Mouse (Mus musculus) lung, embryonic 15.5 days (tissue): ENCODE measurements at regions not wholly inside any gene's neighbourhood (a gene's known extent, or its start where the extent isn't known, plus 50 kb on each side); places are given as distances from the start of the nearest gene placed in this dataset.
A peak's percentile ranks its signal among the peaks of the same experiment; 100 is the strongest.

ENCODE experiments used
- ATAC-seq: fragments of 200-750 bp; cut with Nextera tagmentation; 2 replicates; pipeline ENCODE4 v1.8.0; 2017; ENCODE audit warnings: moderate number of reproducible peaks, borderline replicate concordance; ENCODE audit not compliant: low FRiP score, low TSS enrichment; ENCODE audit errors: extremely low read depth
- H3K27ac ChIP-seq: fragments of 300-500 bp; sonication (generic); 2 replicates; pipeline ENCODE4 v1.5.1; 2015; ENCODE audit warnings: moderate library complexity, mild to moderate bottlenecking, inconsistent platforms
- H3K27me3 ChIP-seq: fragments of 300-500 bp; sonication (generic); 2 replicates; pipeline ENCODE4 v1.6.1; 2015; ENCODE audit warnings: inconsistent platforms
- H3K36me3 ChIP-seq: fragments of 300-500 bp; sonication (generic); 2 replicates; pipeline ENCODE4 v1.6.1; 2015; ENCODE audit warnings: inconsistent platforms
- H3K4me1 ChIP-seq: fragments of 300-500 bp; sonication (generic); 2 replicates; pipeline ENCODE4 v1.6.1; 2015; ENCODE audit warnings: inconsistent platforms
- H3K4me2 ChIP-seq: fragments of 300-500 bp; sonication (generic); 2 replicates; pipeline ENCODE4 v1.6.1; 2015; ENCODE audit warnings: inconsistent platforms, mild to moderate bottlenecking, moderate library complexity
- H3K4me3 ChIP-seq: fragments of 300-500 bp; sonication (generic); 2 replicates; pipeline ENCODE4 v1.5.1; 2015; ENCODE audit warnings: mild to moderate bottlenecking, inconsistent platforms
- H3K9ac ChIP-seq: fragments of 300-500 bp; sonication (generic); 2 replicates; pipeline ENCODE4 v1.6.1; 2015; ENCODE audit warnings: inconsistent platforms
- H3K9me3 ChIP-seq: fragments of 300-500 bp; sonication (generic); 2 replicates; pipeline ENCODE4 v1.6.1; 2016; ENCODE audit warnings: inconsistent platforms
- WGBS: fragments of 180-500 bp; shearing (Covaris S2); methylation state at CpG from one replicate; pipeline ENCODE4 v1.1.7; 2015; 5-methylcytosine and 5-hydroxymethylcytosine counted together

DNA sequence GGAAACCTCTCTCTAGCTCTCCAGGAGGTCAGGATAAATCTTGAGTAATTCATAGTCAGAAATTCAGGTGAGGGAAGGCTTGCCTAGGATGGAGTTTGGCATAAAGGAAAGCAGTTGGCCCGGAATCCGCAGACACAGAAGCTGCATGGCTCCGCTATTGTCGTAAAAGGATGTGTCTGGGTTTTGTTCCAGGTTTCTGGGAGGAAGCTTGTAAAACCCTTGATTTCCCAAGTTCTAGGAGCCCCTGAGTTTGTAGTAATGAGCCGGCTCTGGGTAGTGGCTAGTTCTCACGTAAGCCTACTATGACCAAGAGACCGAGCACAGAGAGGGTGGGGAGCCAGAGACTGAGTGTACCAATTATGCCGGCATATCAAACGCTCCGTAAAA, 52.7 kb upstream of the Gm21915 start:
- ATAC-seq, result no peak
- peaks cover 16% of the 10 kb centered on the region for H3K4me1 ChIP-seq
- 0 out of 2 replicates have a peak overlapping the region, but pooled peaks have one; percentile 11 for H3K27ac ChIP-seq
- WGBS, result 37% methylated on average over 10 of the region's 10 CpGs
- no peaks in the 10 kb centered on the region for H3K9me3 ChIP-seq
- H3K36me3 ChIP-seq, result no peaks in the 10 kb centered on the region
- H3K4me2 ChIP-seq, result peak overlapping the region; percentile 55
- no peaks in the 10 kb centered on the region for H3K27me3 ChIP-seq
- H3K9ac ChIP-seq, result no peak overlapping the region
- no peak overlapping the region for H3K4me3 ChIP-seq

DNA sequence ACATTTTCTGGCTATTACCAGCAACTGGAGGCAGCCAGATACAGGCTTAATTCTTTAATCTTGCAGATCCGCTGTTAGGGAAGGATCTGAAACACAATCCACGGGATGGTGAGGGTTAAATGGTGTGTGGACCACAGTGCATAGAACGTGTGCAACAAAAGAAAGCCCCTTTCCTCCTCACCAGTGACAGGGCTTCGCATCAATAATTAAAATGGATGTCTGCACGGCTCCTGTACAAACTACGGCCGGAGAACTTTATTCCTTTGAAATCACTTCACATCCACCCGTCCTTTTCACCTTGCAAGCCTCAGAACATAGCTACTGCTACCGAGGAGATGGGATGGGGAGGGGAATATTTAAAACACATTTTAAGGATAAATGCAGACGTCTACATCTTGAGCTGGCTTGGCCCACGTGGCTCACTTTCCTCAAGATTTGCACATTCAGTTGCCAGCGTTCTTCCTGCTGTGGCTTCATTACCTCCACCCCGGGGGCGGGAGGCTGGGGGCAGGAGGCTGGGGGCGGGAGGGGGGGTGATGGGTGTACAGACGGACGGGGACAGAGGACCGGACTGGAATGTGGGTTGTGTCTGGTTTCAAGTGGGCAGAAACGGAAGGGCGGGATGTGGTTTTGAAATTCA, 53.3 kb upstream of the Gm21915 start:
- ATAC-seq, result peak; percentile 19; the same call in 1 of the 2 replicates
- peak overlapping the region; percentile 17; the same call in 1 of the 2 replicates for H3K9ac ChIP-seq
- no peaks in the 10 kb centered on the region for H3K9me3 ChIP-seq
- H3K27ac ChIP-seq, result 0 out of 2 replicates have a peak overlapping the region, but pooled peaks have one; percentile 25
- H3K27me3 ChIP-seq, result no peaks in the 10 kb centered on the region
- H3K4me2 ChIP-seq, result peak overlapping the region; percentile 55
- peak overlapping the region; percentile 20 for H3K4me3 ChIP-seq
- 2% methylated on average over 20 of the region's 20 CpGs for WGBS
- H3K36me3 ChIP-seq, result no peaks in the 10 kb centered on the region
- H3K4me1 ChIP-seq, result peaks cover 16% of the 10 kb centered on the region

- Histone ChIP-seq H3K27me3 (no peaks in the 10 kb centered on the region), H3K36me3 (no peaks in the 10 kb centered on the region), H3K4me2 (peak overlapping the region; percentile 55), H3K9me3 (no peaks in the 10 kb centered on the region), H3K4me3 (peak overlapping the region; percentile 20), H3K4me1 (peaks cover 16% of the 10 kb centered on the region), H3K9ac (no peak overlapping the region), H3K27ac (0 out of 2 replicates have a peak overlapping the region, but pooled peaks have one; percentile 25)
- peak; percentile 69; the same call in 1 of the 2 replicates for ATAC-seq
- 2% methylated on average over 11 of the region's 11 CpGs for WGBS
Measured at GRCm38 (mm10) chr9:40616426-40617035, 53.9 kb upstream of the Gm21915 start.

- peak overlapping the region; percentile 55; the same call in 1 of the 2 replicates for H3K4me2 ChIP-seq
- H3K27me3 ChIP-seq, result no peaks in the 10 kb centered on the region
- no peak overlapping the region for H3K9ac ChIP-seq
- no peak overlapping the region for H3K4me3 ChIP-seq
- no peaks in the 10 kb centered on the region for H3K36me3 ChIP-seq
- WGBS, result 30% methylated on average over 8 of the region's 8 CpGs
- H3K4me1 ChIP-seq, result peaks cover 16% of the 10 kb centered on the region
- ATAC-seq, result no peak
- no peaks in the 10 kb centered on the region for H3K9me3 ChIP-seq
- no peak overlapping the region for H3K27ac ChIP-seq
Measured at GRCm38 (mm10) chr9:40615891-40616290, 54.5 kb upstream of the Gm21915 start.

DNA sequence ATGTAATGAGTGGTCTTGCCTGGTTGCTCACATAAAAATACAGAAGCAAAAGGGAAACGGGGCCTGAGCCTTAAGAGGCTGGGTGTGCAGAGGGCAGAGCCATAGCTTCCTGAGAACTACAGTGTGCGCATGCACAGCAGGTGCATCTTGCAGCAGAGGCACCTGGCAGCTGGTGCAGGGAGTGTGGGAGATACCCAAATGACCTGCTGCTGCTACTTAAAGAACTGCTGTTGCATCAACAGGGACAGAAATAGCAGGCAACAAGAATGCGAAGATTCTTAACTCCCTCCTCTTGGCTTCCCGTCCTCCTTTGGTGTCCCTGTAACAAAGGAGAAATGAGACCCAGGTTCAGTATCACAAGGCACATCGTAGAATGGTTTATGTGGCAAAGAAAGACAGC, 56.3 kb upstream of the Gm21915 start:
- Histone ChIP-seq H3K4me2 (no peak overlapping the region), H3K9ac (no peak overlapping the region), H3K27me3 (no peaks in the 10 kb centered on the region), H3K4me3 (no peak overlapping the region), H3K4me1 (peaks cover 16% of the 10 kb centered on the region), H3K27ac (no peak overlapping the region), H3K9me3 (no peaks in the 10 kb centered on the region), H3K36me3 (no peaks in the 10 kb centered on the region)
- 70% methylated on average over 5 of the region's 5 CpGs for WGBS
- ATAC-seq, result no peak

GRCm38 (mm10) chr9:40613182-40613581, 57.2 kb upstream of the Gm21915 start:
- Histone ChIP-seq H3K4me1 (peaks cover 16% of the 10 kb centered on the region), H3K9me3 (no peaks in the 10 kb centered on the region), H3K36me3 (no peaks in the 10 kb centered on the region), H3K4me3 (no peak overlapping the region), H3K27me3 (no peaks in the 10 kb centered on the region), H3K4me2 (no peak overlapping the region), H3K9ac (no peak overlapping the region), H3K27ac (no peak overlapping the region)
- WGBS, result 73% methylated on average over 4 of the region's 4 CpGs
- no peak for ATAC-seq

DNA sequence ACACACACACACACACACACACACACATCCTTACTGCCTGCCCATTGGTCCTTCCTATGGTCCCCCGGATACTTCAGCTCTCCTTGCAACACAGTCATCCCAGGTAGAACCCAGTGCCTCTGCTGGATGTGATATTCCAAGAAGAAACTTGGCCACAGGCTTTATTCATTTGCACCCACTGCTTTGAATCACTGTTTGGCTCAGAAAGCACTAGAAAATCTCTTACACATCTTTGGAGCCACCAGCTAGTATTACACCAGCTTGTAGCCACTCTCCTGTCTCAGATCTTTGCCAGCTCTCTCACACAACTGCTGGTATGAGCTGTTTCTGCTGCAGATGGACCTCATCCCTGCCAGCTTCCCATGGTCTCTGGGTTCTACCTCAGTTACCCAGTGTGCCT, 57.7 kb upstream of the Gm21915 start:
- ATAC-seq, result no peak
- Histone ChIP-seq H3K4me1 (peaks cover 13% of the 10 kb centered on the region), H3K9ac (no peak overlapping the region), H3K27me3 (no peaks in the 10 kb centered on the region), H3K9me3 (no peaks in the 10 kb centered on the region), H3K36me3 (no peaks in the 10 kb centered on the region), H3K27ac (no peak overlapping the region), H3K4me3 (no peak overlapping the region), H3K4me2 (no peak overlapping the region)
- 82% methylated on average over 1 of the region's 1 CpGs for WGBS

DNA sequence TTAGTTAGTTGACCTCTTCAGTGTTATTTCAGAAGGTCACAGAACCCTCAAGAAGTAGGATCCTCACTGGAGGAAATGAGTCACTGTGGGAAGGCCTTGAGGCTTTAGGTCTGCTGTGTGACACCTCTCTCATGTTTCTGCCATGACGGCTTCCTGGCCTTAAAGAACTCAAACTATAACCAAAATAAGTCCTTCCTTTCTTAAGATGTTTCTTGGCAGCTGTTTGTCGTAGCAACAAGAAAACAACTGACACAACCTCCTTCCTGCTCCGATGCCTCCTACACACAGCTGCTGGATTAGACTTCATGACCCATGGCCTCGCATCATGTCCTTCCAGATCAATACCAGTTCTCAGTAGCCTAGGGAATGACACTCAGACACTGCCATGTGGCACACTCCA, 58.1 kb upstream of the Gm21915 start:
- no peak for ATAC-seq
- H3K4me3 ChIP-seq, result no peak overlapping the region
- no peaks in the 10 kb centered on the region for H3K27me3 ChIP-seq
- H3K4me1 ChIP-seq, result peaks cover 8% of the 10 kb centered on the region
- H3K9ac ChIP-seq, result no peak overlapping the region
- no peak overlapping the region for H3K27ac ChIP-seq
- no peaks in the 10 kb centered on the region for H3K36me3 ChIP-seq
- H3K4me2 ChIP-seq, result no peak overlapping the region
- no peaks in the 10 kb centered on the region for H3K9me3 ChIP-seq
- 53% methylated on average over 4 of the region's 4 CpGs for WGBS

DNA sequence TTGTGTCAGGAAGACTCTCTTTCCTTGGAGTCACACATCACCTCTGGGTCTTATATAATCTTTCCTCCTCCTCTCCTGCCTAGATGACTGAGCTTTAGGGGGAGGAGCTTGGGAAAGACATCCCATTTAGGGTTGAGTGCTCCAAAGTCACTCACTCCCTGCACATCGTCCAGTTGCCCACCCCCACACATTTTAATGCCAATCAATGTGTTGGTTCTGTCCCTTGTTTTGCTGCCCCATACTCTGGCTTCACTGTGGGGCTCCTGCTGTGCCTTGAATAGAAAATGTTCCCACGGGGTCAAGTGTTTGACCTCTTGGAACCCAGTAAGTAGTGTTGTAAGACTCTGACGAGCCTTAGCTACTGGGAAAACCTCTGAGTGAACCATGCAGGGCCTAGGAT, 58.8 kb upstream of the Gm21915 start:
- Histone ChIP-seq H3K9ac (no peak overlapping the region), H3K27me3 (no peaks in the 10 kb centered on the region), H3K4me3 (no peak overlapping the region), H3K36me3 (no peaks in the 10 kb centered on the region), H3K4me1 (peaks cover 2% of the 10 kb centered on the region), H3K27ac (no peak overlapping the region), H3K4me2 (no peak overlapping the region), H3K9me3 (no peaks in the 10 kb centered on the region)
- no peak for ATAC-seq
- 68% methylated on average over 3 of the region's 3 CpGs for WGBS

GRCm38 (mm10) chr9:40608596-40608995, 61.8 kb upstream of the Gm21915 start:
- no peak overlapping the region for H3K27ac ChIP-seq
- WGBS, result 87% methylated on average over 14 of the region's 14 CpGs
- no peak for ATAC-seq
- no peaks in the 10 kb centered on the region for H3K36me3 ChIP-seq
- H3K27me3 ChIP-seq, result no peaks in the 10 kb centered on the region
- no peak overlapping the region for H3K4me2 ChIP-seq
- H3K4me1 ChIP-seq, result no peaks in the 10 kb centered on the region
- H3K9ac ChIP-seq, result no peak overlapping the region
- no peaks in the 10 kb centered on the region for H3K9me3 ChIP-seq
- H3K4me3 ChIP-seq, result no peak overlapping the region

GRCm38 (mm10) chr9:40607941-40608340, 62.5 kb upstream of the Gm21915 start:
- no peaks in the 10 kb centered on the region for H3K36me3 ChIP-seq
- no peaks in the 10 kb centered on the region for H3K4me1 ChIP-seq
- H3K27me3 ChIP-seq, result no peaks in the 10 kb centered on the region
- 88% methylated on average over 18 of the region's 18 CpGs for WGBS
- no peak overlapping the region for H3K4me2 ChIP-seq
- H3K9ac ChIP-seq, result no peak overlapping the region
- no peaks in the 10 kb centered on the region for H3K9me3 ChIP-seq
- ATAC-seq, result no peak
- no peak overlapping the region for H3K27ac ChIP-seq
- no peak overlapping the region for H3K4me3 ChIP-seq

DNA sequence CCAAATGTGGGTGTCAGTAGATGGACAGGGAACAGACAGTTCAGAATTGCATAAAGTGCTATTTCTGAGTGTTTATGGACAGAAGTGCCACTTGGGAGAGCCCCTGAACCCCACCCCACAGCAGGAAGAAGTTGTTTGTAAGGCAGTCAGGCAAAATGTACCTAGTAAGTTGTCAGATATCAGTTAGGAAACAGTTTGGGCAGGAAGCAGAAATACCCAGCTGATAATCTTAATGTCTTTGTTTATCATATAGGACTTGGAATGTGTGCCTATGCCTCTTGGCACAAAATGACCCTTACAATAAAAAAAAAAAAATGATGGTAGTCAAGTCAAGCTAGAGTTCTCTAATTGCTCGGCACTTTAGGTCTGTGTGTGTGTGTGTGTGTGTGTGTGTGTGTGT, 66.9 kb upstream of the Gm21915 start:
- no peaks in the 10 kb centered on the region for H3K27me3 ChIP-seq
- no peaks in the 10 kb centered on the region for H3K9me3 ChIP-seq
- no peaks in the 10 kb centered on the region for H3K4me1 ChIP-seq
- H3K9ac ChIP-seq, result no peak overlapping the region
- no peak overlapping the region for H3K4me3 ChIP-seq
- no peak overlapping the region for H3K4me2 ChIP-seq
- no peak overlapping the region for H3K27ac ChIP-seq
- WGBS, result 21% methylated on average over 1 of the region's 1 CpGs
- no peaks in the 10 kb centered on the region for H3K36me3 ChIP-seq
- no peak for ATAC-seq
